In genomic region chr12:86895703-86896409, GRCm38 (mm10) we compare ENCODE assay signal across 8 mouse cellular contexts. TPM values are rescaled to one million over a fixed set of nuclear protein-coding genes. Genes with fewer than 3 reads are reported as not detected.
A peak's percentile ranks its signal among the peaks of the same experiment; 100 is the strongest.
DNase-seq lines count a peak whose midpoint lies in the region; ATAC-seq and TF ChIP-seq lines count a peak whose summit lies in the region.

No protein-coding gene starts in this region.

- no peak for ATAC-seq in intestine, embryonic 15.5 days
- ATAC-seq in megakaryocyte-erythroid progenitor cell, adult 5-6 weeks (replicated peaks; ENCODE audit: low FRiP score, low TSS enrichment, poor library complexity, severe bottlenecking): no peak

- TF ChIP-seq POLR2A in liver, adult 2 months (IDR thresholded peaks at IDR 0.05; ENCODE audit: extremely low read depth, insufficient read depth, low read length): no peak
- no peak for TF ChIP-seq POLR2A in embryonic fibroblast, embryonic 13.5 days (IDR thresholded peaks at IDR 0.05; ENCODE audit: low read depth, low read length)

- peak; percentile 50 for DNase-seq in liver, adult 2 months (ENCODE audit: extremely low read depth, low read depth, low spot score)
- DNase-seq in liver: no peak
- peak; percentile 31 for DNase-seq in naive thymus-derived CD4-positive, alpha-beta T cell, adult 2 months (ENCODE audit: low read depth)
- DNase-seq in left cerebral cortex, postnatal 4 days: no peak
- no peak for DNase-seq in layer of hippocampus, postnatal 10 days (ENCODE audit: low spot score in 2 of 2)

- H3K79me2 ChIP-seq in liver, adult 2 months (ENCODE audit: control insufficient read depth, insufficient read depth, low read length): no peaks in the 10 kb centered on the region

- peak overlapping the region; percentile 28; the same call in 1 of the 2 replicates for H3K27ac ChIP-seq in liver, adult 2 months (replicated peaks; ENCODE audit: insufficient read depth, low read depth, low read length)
- peak overlapping the region; percentile 97 for H3K27ac ChIP-seq in embryonic fibroblast, embryonic 13.5 days (ENCODE audit: insufficient read depth, low read length)
- H3K27ac ChIP-seq in intestine, embryonic 15.5 days: peak overlapping the region; percentile 99

- no peak overlapping the region for H3K4me3 ChIP-seq in liver, adult 2 months (ENCODE audit: insufficient read depth, low read depth, low read length)
- H3K4me3 ChIP-seq in embryonic fibroblast, embryonic 13.5 days (ENCODE audit: insufficient read depth, low read length): no peak overlapping the region
- H3K4me3 ChIP-seq in intestine, embryonic 15.5 days (replicated peaks): no peak overlapping the region

- no peak overlapping the region for H3K9ac ChIP-seq in liver, adult 2 months (ENCODE audit: low read depth, low read length)
- H3K9ac ChIP-seq in intestine, embryonic 15.5 days: no peak overlapping the region

- H3K27me3 ChIP-seq in liver, adult 2 months (ENCODE audit: control insufficient read depth, insufficient read depth, low read length): no peaks in the 10 kb centered on the region
- H3K27me3 ChIP-seq in intestine, embryonic 15.5 days (replicated peaks): no peaks in the 10 kb centered on the region

- no peaks in the 10 kb centered on the region for H3K9me3 ChIP-seq in intestine, embryonic 15.5 days

- H3K4me1 ChIP-seq in liver, adult 2 months (ENCODE audit: control insufficient read depth, insufficient read depth, low read length): peaks cover 32% of the 10 kb centered on the region
- H3K4me1 ChIP-seq in embryonic fibroblast, embryonic 13.5 days (ENCODE audit: control insufficient read depth, insufficient read depth, low read length): peaks cover 15% of the 10 kb centered on the region
- H3K4me1 ChIP-seq in intestine, embryonic 15.5 days (replicated peaks): peaks cover 81% of the 10 kb centered on the region

- H3K36me3 ChIP-seq in liver, adult 2 months (ENCODE audit: control insufficient read depth, insufficient read depth, low read length): no peaks in the 10 kb centered on the region
- no peaks in the 10 kb centered on the region for H3K36me3 ChIP-seq in intestine, embryonic 15.5 days

- WGBS in liver, adult 2 months: 34% methylated on average over 4 of the region's 4 CpGs
- WGBS in intestine, embryonic 15.5 days: 40% methylated on average over 4 of the region's 4 CpGs

- H3K4me2 ChIP-seq in intestine, embryonic 15.5 days (replicated peaks): peak overlapping the region; percentile 70; the same call in 1 of the 2 replicates

- no peak for TF ChIP-seq CTCF in liver, adult 2 months (IDR thresholded peaks at IDR 0.05; ENCODE audit: low read depth, low read length)
- TF ChIP-seq CTCF in embryonic fibroblast, embryonic 13.5 days (IDR thresholded peaks at IDR 0.05; ENCODE audit: borderline replicate concordance, insufficient read depth, low read length): no peak

- intact Hi-C loops in left cerebral cortex, postnatal 4 days (cut with DNase I): no loop called here

RNA-seq across cellular contexts. Expression of gene Irf2bpl, which starts 11.3 kb away (rescaled TPM):
- total RNA-seq in liver, adult 2 months (2014; rRNA removed): 6.8 and 9.3 TPM in 2 replicates
- polyA plus RNA-seq in liver, adult 2 months (2012; rRNA removed): 10.5 and 10.8 TPM in 2 replicates
- 36.4 and 39.1 TPM in 2 replicates for polyA plus RNA-seq in embryonic fibroblast, embryonic 13.5 days (2011; ENCODE audit: insufficient read length, low read depth, missing spikeins)
- 19.6 and 22.4 TPM in 2 replicates for polyA plus RNA-seq in intestine, embryonic 15.5 days (2015; fragmentation: Nextera tagmentation; extraction: Ambion mirVana)
- total RNA-seq in left cerebral cortex, postnatal 4 days (2021): 100 to 1,000 TPM; 124 to 127 TPM
- 0.76 and 0.94 TPM in 2 replicates for total RNA-seq in megakaryocyte-erythroid progenitor cell, adult 5-6 weeks (2014; fragmentation: Nextera tagmentation)
- 1.1 and 2.7 TPM in 2 replicates for total RNA-seq in megakaryocyte-erythroid progenitor cell, adult 5-6 weeks (2017)
- 10 to 100 TPM; 77.9 to 81.5 TPM for total RNA-seq in layer of hippocampus, postnatal 10 days (2021)

RNA-seq across cellular contexts. Expression of gene Cipc, which starts 51.0 kb away (rescaled TPM):
- 15.7 and 26.4 TPM in 2 replicates for total RNA-seq in liver, adult 2 months (2014; rRNA removed)
- polyA plus RNA-seq in liver, adult 2 months (2012; rRNA removed): 28.4 and 36.0 TPM in 2 replicates
- polyA plus RNA-seq in embryonic fibroblast, embryonic 13.5 days (2011; ENCODE audit: insufficient read length, low read depth, missing spikeins): 25.1 and 30.6 TPM in 2 replicates
- 10.6 TPM in 2 replicates for polyA plus RNA-seq in intestine, embryonic 15.5 days (2015; fragmentation: Nextera tagmentation; extraction: Ambion mirVana)
- 10 to 100 TPM; 56.9 to 60.6 TPM for total RNA-seq in left cerebral cortex, postnatal 4 days (2021)
- total RNA-seq in megakaryocyte-erythroid progenitor cell, adult 5-6 weeks (2014; fragmentation: Nextera tagmentation): 29.2 and 35.6 TPM in 2 replicates
- 22.0 and 23.0 TPM in 2 replicates for total RNA-seq in megakaryocyte-erythroid progenitor cell, adult 5-6 weeks (2017)
- 10 to 100 TPM; 55.2 to 58.1 TPM for total RNA-seq in layer of hippocampus, postnatal 10 days (2021)

Comparison
In these comparisons a context has a peak if more than half of its experiments do, and no peak if none do; other contexts are left out.
1. DNase-seq: peak in liver, adult 2 months (single experiment) and naive thymus-derived CD4-positive, alpha-beta T cell, adult 2 months (single experiment); none in liver (single experiment), left cerebral cortex, postnatal 4 days (single experiment) and layer of hippocampus, postnatal 10 days (0 of 2).
2. H3K27ac ChIP-seq: peak in every context shown above with its lines; median percentile 99 in intestine, embryonic 15.5 days; 97 in embryonic fibroblast, embryonic 13.5 days; 28 in liver, adult 2 months.